Mouse (Mus musculus) stomach, embryonic 14.5 days (tissue): Measurements from ENCODE around the gene Rtl6. TPM values are rescaled to one million over a fixed set of nuclear protein-coding genes. Genes with fewer than 3 reads are reported as not detected.

Source experiments
- ATAC-seq: fragments of 200-750 bp; cut with Nextera tagmentation; 2 replicates; pipeline ENCODE4 v1.8.0; 2017; ENCODE audit warnings: low read depth, moderate TSS enrichment; ENCODE audit not compliant: insufficient number of reproducible peaks, insufficient read depth, low FRiP score
- H3K27ac ChIP-seq: fragments of 300-500 bp; sonication (generic); 2 replicates; pipeline ENCODE4 v1.5.1; 2014; ENCODE audit warnings: mild to moderate bottlenecking, low read length, moderate library complexity, mixed read lengths
- H3K27me3 ChIP-seq: fragments of 300-500 bp; sonication (generic); 2 replicates; pipeline ENCODE4 v1.6.1; 2014; ENCODE audit warnings: low read length, control low read depth, mixed read lengths; ENCODE audit not compliant: control insufficient read depth, insufficient read depth
- H3K36me3 ChIP-seq: fragments of 300-500 bp; sonication (generic); 2 replicates; pipeline ENCODE4 v1.6.1; 2014; ENCODE audit warnings: mild to moderate bottlenecking, control low read depth, low read length, moderate library complexity, mixed read lengths; ENCODE audit not compliant: control insufficient read depth, insufficient read depth
- H3K4me1 ChIP-seq: fragments of 300-500 bp; sonication (generic); 2 replicates; pipeline ENCODE4 v1.6.1; 2014; ENCODE audit warnings: low read length, control low read depth, mixed read lengths; ENCODE audit not compliant: control insufficient read depth, insufficient read depth
- H3K4me2 ChIP-seq: fragments of 300-500 bp; sonication (generic); replicated peaks from 2 replicates; pipeline ENCODE4 v1.6.1; 2014; ENCODE audit warnings: low read depth, low read length, control low read depth
- H3K4me3 ChIP-seq: fragments of 300-500 bp; sonication (generic); 2 replicates; pipeline ENCODE4 v1.5.1; 2014; ENCODE audit warnings: low read depth, low read length, control low read depth
- H3K9ac ChIP-seq: fragments of 300-500 bp; sonication (generic); replicated peaks from 2 replicates; pipeline ENCODE4 v1.6.1; 2014; ENCODE audit warnings: low read depth, mild to moderate bottlenecking, control low read depth, low read length, moderate library complexity, mixed read lengths
- H3K9me3 ChIP-seq: fragments of 300-500 bp; sonication (generic); 2 replicates; pipeline ENCODE4 v1.6.1; 2016; ENCODE audit warnings: low read depth, low read length, control low read depth; ENCODE audit not compliant: control insufficient read depth
- WGBS: fragments of 180-500 bp; shearing (Covaris S2); extraction: QIAGEN DNeasy Blood & Tissue Kit; methylation state at CpG from one replicate; pipeline ENCODE4 v1.1.7; 2014; 5-methylcytosine and 5-hydroxymethylcytosine counted together
- polyA plus RNA-seq: library from polyadenylated mRNA; unstranded; fragments of >200 nt; fragmentation: Nextera tagmentation; extraction: Ambion mirVana; gene quantifications from 2 replicates; pipeline ENCODE4 v1.2.1, GENCODE M21; 2014

The Rtl6 gene
- polyA plus RNA-seq, 1 experiment from 2014 or later, result 8.4 TPM

DNA sequence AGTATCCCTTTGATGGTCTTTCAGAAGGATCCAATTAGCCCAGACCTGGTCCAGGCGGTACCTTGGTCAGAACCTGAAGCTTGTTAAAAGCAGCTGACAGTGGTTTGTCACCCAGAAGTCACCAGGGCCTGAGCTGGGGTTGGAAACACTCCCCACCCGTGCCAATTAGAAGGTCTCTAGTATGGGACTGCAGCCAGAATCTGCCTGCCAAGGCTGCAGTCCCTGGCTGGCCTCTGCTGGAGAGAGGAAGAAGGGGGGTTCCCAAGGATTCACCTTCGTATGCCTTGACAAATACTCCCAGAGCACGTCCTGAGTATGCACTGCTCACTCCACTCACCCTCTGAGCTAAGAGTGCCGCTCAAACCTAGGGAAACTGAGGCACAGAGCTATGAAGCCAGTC, 34.6 kb upstream of the Rtl6 start:
- ATAC-seq, result no peak
- Histone ChIP-seq H3K4me3 (no peak overlapping the region), H3K9me3 (no peaks in the 10 kb centered on the region), H3K27me3 (no peaks in the 10 kb centered on the region), H3K4me2 (no peak overlapping the region), H3K9ac (no peak overlapping the region), H3K36me3 (no peaks in the 10 kb centered on the region), H3K4me1 (no peaks in the 10 kb centered on the region), H3K27ac (no peak overlapping the region)
- WGBS, result 77% methylated on average over 5 of the region's 5 CpGs

DNA sequence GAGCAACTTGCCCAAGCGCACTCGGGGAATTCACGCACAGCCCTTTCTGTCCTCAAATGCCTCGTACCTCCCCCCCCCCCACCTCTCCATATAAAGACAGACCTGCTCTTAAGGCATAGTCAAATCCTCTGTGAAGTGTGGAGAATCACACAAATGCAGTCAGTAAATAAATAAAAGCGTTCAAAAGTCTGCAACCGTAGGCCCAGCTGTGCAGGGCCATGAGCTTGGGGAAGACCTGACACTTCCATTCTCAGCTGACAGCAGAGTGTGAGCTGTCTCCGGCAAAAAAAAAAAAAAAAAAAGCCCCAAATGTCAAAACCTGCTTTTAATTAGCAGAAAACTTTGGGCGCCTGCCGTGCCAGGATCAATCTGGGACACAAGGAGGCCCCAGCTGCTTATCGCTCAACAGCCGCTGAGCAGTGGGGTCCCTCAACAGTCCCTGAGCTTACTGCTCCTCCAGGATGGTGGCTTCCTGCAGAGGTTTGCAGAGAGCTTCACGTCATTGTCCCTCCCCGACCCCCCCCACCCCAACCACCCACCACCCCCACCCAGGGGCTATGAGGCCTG, 34.0 kb upstream of the Rtl6 start:
- no peaks in the 10 kb centered on the region for H3K4me1 ChIP-seq
- H3K27me3 ChIP-seq, result no peaks in the 10 kb centered on the region
- no peak overlapping the region for H3K27ac ChIP-seq
- no peak overlapping the region for H3K4me2 ChIP-seq
- H3K9me3 ChIP-seq, result no peaks in the 10 kb centered on the region
- 48% methylated on average over 13 of the region's 13 CpGs for WGBS
- no peak overlapping the region for H3K9ac ChIP-seq
- H3K4me3 ChIP-seq, result no peak overlapping the region
- ATAC-seq, result no peak
- H3K36me3 ChIP-seq, result no peaks in the 10 kb centered on the region

DNA sequence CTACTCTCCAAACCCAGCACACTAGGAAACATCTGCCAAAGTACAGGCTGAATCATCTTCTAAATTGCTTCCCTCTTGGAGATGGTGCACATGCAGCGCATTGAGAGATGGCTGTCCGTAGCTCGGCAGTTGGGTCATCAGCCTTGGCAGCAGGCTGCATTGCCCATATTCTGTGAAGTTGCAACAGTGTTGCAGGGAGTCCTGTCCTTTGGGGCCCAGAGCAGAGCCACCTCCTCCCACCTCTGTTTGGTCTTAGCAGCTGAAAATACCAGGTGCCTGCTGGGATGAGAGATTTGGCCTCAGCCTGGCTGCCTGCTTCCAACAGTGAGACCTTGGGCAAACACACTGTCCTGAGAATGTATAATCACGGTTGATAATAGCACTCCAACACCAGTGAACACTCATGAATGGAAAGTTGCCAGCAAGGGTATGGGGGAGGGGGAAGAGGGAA, 30.8 kb upstream of the Rtl6 start:
- Histone ChIP-seq H3K4me3 (no peak overlapping the region), H3K36me3 (no peaks in the 10 kb centered on the region), H3K27ac (no peak overlapping the region), H3K4me1 (no peaks in the 10 kb centered on the region), H3K9ac (no peak overlapping the region), H3K9me3 (no peaks in the 10 kb centered on the region), H3K27me3 (no peaks in the 10 kb centered on the region), H3K4me2 (no peak overlapping the region)
- WGBS, result 63% methylated on average over 4 of the region's 4 CpGs
- ATAC-seq, result no peak

DNA sequence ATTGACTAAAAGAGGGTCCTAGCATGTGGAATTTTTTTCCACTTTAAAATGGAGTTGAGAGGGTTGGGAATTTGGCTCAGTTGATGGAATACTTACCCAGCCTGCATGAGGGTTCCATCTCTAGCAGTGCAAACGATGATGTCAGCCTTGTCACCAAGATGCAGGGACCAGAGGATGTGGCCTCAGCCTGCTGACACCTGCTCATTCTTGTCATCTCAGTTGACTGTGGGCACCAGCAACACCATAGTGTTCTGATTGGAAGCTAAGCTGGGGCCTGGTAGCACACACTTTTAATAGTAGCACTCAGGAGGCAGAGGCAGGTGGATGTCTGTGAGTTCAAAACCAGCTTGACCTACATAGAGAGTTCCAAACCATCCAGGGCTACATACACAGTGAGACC, 21.0 kb upstream of the Rtl6 start:
- no peak overlapping the region for H3K27ac ChIP-seq
- WGBS, result 83% methylated on average over 1 of the region's 1 CpGs
- no peak overlapping the region for H3K9ac ChIP-seq
- no peaks in the 10 kb centered on the region for H3K36me3 ChIP-seq
- no peaks in the 10 kb centered on the region for H3K27me3 ChIP-seq
- no peak overlapping the region for H3K4me2 ChIP-seq
- no peaks in the 10 kb centered on the region for H3K9me3 ChIP-seq
- H3K4me1 ChIP-seq, result no peaks in the 10 kb centered on the region
- no peak for ATAC-seq
- no peak overlapping the region for H3K4me3 ChIP-seq

DNA sequence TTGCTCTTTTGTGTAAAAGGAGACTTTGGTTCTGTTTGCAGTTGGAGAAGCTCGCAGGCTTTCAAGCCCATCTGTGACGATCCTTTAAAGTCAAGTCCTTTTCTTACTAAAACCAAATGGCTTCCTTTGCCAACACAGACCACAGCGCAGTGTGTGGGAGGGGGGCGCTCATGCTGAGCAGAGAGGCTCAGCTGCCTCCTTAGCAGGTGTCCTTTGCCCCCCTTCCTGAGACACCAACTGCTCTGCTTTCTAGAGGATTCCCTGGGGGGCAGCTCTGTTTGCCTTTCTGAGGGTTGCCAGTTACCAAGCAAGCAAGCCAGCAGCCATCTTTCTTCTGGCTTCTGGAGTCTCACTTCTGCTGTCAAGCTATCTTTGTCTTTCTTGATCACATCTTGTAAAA, 19.4 kb upstream of the Rtl6 start:
- Histone ChIP-seq H3K27ac (no peak overlapping the region), H3K4me3 (no peak overlapping the region), H3K36me3 (no peaks in the 10 kb centered on the region), H3K9ac (no peak overlapping the region), H3K9me3 (no peaks in the 10 kb centered on the region), H3K27me3 (no peaks in the 10 kb centered on the region), H3K4me1 (no peaks in the 10 kb centered on the region), H3K4me2 (no peak overlapping the region)
- 41% methylated on average over 4 of the region's 4 CpGs for WGBS
- ATAC-seq, result no peak

DNA sequence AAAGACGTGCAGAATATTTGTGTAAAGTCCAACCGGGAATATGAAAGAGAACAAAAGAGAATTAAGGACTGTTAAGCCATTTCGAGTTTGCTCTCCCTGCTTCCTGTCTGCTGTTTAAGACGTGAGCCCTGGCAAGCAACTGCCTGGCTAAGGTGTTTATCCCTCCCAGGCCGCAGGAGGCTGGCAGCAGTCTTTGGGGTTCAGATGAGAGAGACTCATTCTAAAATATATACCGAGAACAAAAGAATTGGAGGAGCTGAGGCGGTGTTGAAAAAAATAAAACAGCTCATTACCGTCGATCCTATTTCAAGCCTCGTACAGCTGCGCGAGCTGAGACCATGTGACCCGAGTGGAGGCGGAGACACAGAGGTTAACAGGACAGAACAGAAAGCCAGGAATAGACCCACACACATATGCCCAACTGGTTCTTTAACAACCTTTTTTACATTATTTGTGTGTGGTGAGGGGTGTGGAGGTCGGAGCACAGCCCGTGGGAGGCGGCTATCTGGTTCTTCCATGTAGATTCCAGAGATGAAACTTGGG, 9.0 kb upstream of the Rtl6 start:
- ATAC-seq, result no peak
- H3K4me2 ChIP-seq, result no peak overlapping the region

DNA sequence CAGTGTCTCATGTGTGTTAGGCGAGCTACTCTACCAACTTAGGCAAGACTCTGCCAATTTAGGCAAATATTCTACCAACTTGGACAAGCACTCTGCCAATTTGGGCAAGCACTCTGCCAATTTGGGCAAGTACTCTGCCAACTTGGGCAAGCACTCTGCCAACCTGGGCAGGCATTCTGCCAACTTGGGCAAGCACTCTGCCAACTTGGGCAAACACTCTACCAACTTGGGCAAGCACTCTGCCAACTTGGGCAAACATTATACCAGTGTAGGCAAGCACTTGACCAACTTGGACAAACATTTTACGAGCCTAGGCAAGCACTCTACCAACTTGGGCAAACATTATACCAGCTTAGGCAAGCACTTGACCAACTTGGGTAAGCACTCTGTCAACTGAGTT, 3.9 kb upstream of the Rtl6 start:
- Histone ChIP-seq H3K9ac (no peak overlapping the region), H3K27ac (no peak overlapping the region), H3K4me2 (no peak overlapping the region), H3K9me3 (no peaks in the 10 kb centered on the region), H3K27me3 (no peaks in the 10 kb centered on the region), H3K36me3 (no peaks in the 10 kb centered on the region; the same call in 1 of the 2 replicates), H3K4me1 (0 out of 2 replicates have a peak, but pooled peaks cover 4% of the 10 kb centered on the region), H3K4me3 (no peak overlapping the region)
- 70% methylated on average over 2 of the region's 2 CpGs for WGBS
- ATAC-seq, result no peak

More for the DNA sequence above, 9.0 kb upstream of the Rtl6 start:
- Histone ChIP-seq H3K4me3 (no peak overlapping the region), H3K9me3 (no peaks in the 10 kb centered on the region), H3K27me3 (no peaks in the 10 kb centered on the region), H3K36me3 (no peaks in the 10 kb centered on the region), H3K27ac (no peak overlapping the region), H3K9ac (no peak overlapping the region), H3K4me1 (no peaks in the 10 kb centered on the region)
- 49% methylated on average over 17 of the region's 17 CpGs for WGBS

DNA sequence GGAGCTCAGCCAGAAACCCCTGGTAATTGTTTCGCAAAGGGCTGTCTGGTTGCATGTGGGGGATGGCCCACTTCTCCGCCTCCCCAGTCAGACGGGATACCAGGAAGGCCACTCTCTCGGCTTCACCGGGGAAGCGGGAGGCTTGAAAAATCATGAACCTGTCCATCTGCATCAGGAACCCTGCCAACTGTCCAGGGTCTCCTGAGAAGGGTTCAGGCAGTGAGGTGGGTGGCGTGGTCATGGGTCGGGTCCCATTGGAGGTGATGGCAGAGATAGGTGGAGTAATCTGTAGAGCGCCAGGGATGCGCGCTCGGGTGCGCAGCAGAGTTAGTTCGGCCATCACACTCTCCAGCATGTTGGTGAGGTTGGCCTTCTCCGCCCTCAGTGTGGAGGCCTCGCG, 949 bp downstream of the Rtl6 start:
- H3K27ac ChIP-seq, result no peak overlapping the region
- H3K4me3 ChIP-seq, result peak overlapping the region; percentile 68; the same call in 1 of the 2 replicates
- peaks cover 4% of the 10 kb centered on the region; the same call in 1 of the 2 replicates for H3K36me3 ChIP-seq
- 0 out of 2 replicates have a peak, but pooled peaks cover 4% of the 10 kb centered on the region for H3K4me1 ChIP-seq
- no peak overlapping the region for H3K9ac ChIP-seq
- WGBS, result 96% methylated on average over 17 of the region's 17 CpGs
- peak overlapping the region; percentile 77 for H3K4me2 ChIP-seq
- H3K9me3 ChIP-seq, result 0 out of 2 replicates have a peak, but pooled peaks cover 2% of the 10 kb centered on the region
- no peaks in the 10 kb centered on the region for H3K27me3 ChIP-seq
- no peak for ATAC-seq

DNA sequence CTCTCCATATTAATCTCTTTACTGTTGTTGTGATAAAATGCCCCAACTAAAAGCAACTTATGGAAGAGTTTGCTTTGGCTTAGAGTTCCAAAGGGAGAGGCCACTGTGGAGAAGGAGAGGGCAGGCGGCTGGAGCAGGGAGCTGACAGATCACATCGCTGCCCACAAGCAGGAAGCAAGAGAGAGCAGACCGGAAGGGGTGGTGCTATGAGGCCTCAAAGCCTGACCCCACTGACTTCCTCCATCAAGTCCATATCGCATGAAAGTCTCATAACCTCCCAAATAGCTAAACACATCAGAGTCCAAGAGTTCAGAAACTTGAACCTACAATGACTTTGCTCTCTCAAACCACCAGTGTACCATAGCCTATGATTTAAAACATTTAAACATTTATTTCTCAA, 6.6 kb downstream of the Rtl6 start:
- Histone ChIP-seq H3K9me3 (0 out of 2 replicates have a peak, but pooled peaks cover 1% of the 10 kb centered on the region), H3K9ac (no peak overlapping the region), H3K27ac (no peak overlapping the region), H3K4me1 (no peaks in the 10 kb centered on the region), H3K27me3 (no peaks in the 10 kb centered on the region), H3K4me3 (no peak overlapping the region), H3K4me2 (no peak overlapping the region), H3K36me3 (peaks cover 4% of the 10 kb centered on the region; the same call in 1 of the 2 replicates)
- ATAC-seq, result no peak
- 74% methylated on average over 4 of the region's 4 CpGs for WGBS
